Mouse (Mus musculus): ENCODE measurements around the gene Igf1r. TPM values are rescaled to one million over a fixed set of nuclear protein-coding genes. Genes with fewer than 3 reads are reported as not detected.
A peak's percentile ranks its signal among the peaks of the same experiment; 100 is the strongest.

Igf1r gene
- total and polyA plus RNA-seq, 3 experiments = 5.6 to 14.4 (median 12.3) TPM

- DNase-seq = no peak
- 69% methylated on average over 17 of the region's 17 CpGs for WGBS
- no peak overlapping the region for H3K27ac ChIP-seq
Observed at GRCm38 (mm10) chr7:68258326-68259150, 305.9 kb downstream of the Igf1r start.

GRCm38 (mm10) chr7:68259523-68260081 lies 307.0 kb downstream of the Igf1r start:
- no peaks in the 10 kb centered on the region for H3K27me3 ChIP-seq (ENCODE audit: control insufficient read depth, insufficient read depth, low read length)
- WGBS = 76% methylated on average over 6 of the region's 6 CpGs
- H3K36me3 ChIP-seq (ENCODE audit: control insufficient read depth, insufficient read depth, low read length) = no peaks in the 10 kb centered on the region
- H3K79me2 ChIP-seq (replicated peaks; ENCODE audit: control insufficient read depth, insufficient read depth, low read length) = no peaks in the 10 kb centered on the region
- no peak for DNase-seq
- no peak overlapping the region for H3K4me3 ChIP-seq
- peaks cover 3% of the 10 kb centered on the region for H3K4me1 ChIP-seq (ENCODE audit: control insufficient read depth, insufficient read depth, low read length)
- H3K9ac ChIP-seq (ENCODE audit: low read depth, low read length) = no peak overlapping the region
- TF ChIP-seq EP300 (IDR thresholded peaks at IDR 0.05; ENCODE audit: insufficient read depth, low read depth, low read length) (no peak), POLR2A (IDR thresholded peaks at IDR 0.05; ENCODE audit: insufficient read depth, low read depth, low read length) (no peak), CTCF (IDR thresholded peaks at IDR 0.05) (no peak)
- intact Hi-C loops (cut with DNase I) = loop anchor here (5.0 kb wide), 2 partner anchors 32 to 43 kb away; no protein-coding TSS in a partner anchor
- H3K27ac ChIP-seq = no peak overlapping the region

More at GRCm38 (mm10) chr7:68258326-68259150, 305.9 kb downstream of the Igf1r start:
- Histone ChIP-seq H3K9ac (ENCODE audit: low read depth, low read length) (no peak overlapping the region), H3K4me3 (no peak overlapping the region), H3K4me1 (ENCODE audit: control insufficient read depth, insufficient read depth, low read length) (peaks cover 2% of the 10 kb centered on the region), H3K36me3 (ENCODE audit: control insufficient read depth, insufficient read depth, low read length) (no peaks in the 10 kb centered on the region), H3K27me3 (ENCODE audit: control insufficient read depth, insufficient read depth, low read length) (no peaks in the 10 kb centered on the region), H3K79me2 (replicated peaks; ENCODE audit: control insufficient read depth, insufficient read depth, low read length) (no peaks in the 10 kb centered on the region)
- TF ChIP-seq CTCF (IDR thresholded peaks at IDR 0.05) (no peak), POLR2A (IDR thresholded peaks at IDR 0.05; ENCODE audit: insufficient read depth, low read depth, low read length) (no peak), EP300 (IDR thresholded peaks at IDR 0.05; ENCODE audit: insufficient read depth, low read depth, low read length) (no peak)
- intact Hi-C loops (cut with DNase I) = no loop called here

DNA sequence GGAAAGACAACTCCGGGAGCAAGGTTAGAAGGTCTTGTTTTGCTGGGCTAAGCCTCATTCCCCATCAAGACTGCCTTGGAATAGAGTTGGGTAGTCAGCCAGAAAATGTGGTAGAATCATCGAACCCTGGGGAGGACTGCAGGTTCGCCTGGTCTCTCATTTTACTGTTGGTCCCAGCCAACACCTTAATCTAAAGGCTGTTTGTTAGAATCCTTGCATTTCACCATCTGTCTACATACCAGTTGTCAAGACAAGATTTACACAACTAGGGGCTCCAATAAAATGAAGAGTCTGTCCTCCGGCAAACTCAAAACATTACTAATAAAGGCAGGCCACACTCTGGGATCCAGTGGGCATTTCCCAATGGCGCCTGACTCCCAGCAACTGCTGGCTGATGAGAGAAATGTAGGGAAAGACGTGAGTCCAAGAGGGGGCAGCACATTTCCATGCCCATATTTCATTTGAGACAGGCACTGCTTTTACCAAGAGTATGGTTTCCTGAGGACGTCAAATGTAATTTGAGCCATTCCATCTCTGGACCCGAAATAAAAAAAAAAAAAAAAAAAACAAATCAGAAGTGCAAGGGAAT lies 310.1 kb downstream of the Igf1r start:
- 68% methylated on average over 8 of the region's 8 CpGs for WGBS
- Histone ChIP-seq H3K27me3 (ENCODE audit: control insufficient read depth, insufficient read depth, low read length) (no peaks in the 10 kb centered on the region), H3K36me3 (ENCODE audit: control insufficient read depth, insufficient read depth, low read length) (no peaks in the 10 kb centered on the region), H3K79me2 (replicated peaks; ENCODE audit: control insufficient read depth, insufficient read depth, low read length) (no peaks in the 10 kb centered on the region), H3K27ac (no peak overlapping the region), H3K4me3 (no peak overlapping the region), H3K9ac (ENCODE audit: low read depth, low read length) (no peak overlapping the region), H3K4me1 (ENCODE audit: control insufficient read depth, insufficient read depth, low read length) (peaks cover 5% of the 10 kb centered on the region)
- DNase-seq = no peak
- intact Hi-C loops (cut with DNase I) = loop anchor here (5.0 kb wide), 2 partner anchors 35 to 40 kb away; no protein-coding TSS in a partner anchor
- TF ChIP-seq CTCF (IDR thresholded peaks at IDR 0.05) (no peak), POLR2A (IDR thresholded peaks at IDR 0.05; ENCODE audit: insufficient read depth, low read depth, low read length) (no peak), EP300 (IDR thresholded peaks at IDR 0.05; ENCODE audit: insufficient read depth, low read depth, low read length) (no peak)

GRCm38 (mm10) chr7:68263346-68264027 lies 310.9 kb downstream of the Igf1r start:
- TF ChIP-seq EP300 (IDR thresholded peaks at IDR 0.05; ENCODE audit: insufficient read depth, low read depth, low read length) (no peak), CTCF (IDR thresholded peaks at IDR 0.05) (no peak), POLR2A (IDR thresholded peaks at IDR 0.05; ENCODE audit: insufficient read depth, low read depth, low read length) (no peak)
- WGBS = 41% methylated on average over 8 of the region's 8 CpGs
- H3K9ac ChIP-seq (ENCODE audit: low read depth, low read length) = no peak overlapping the region
- H3K4me1 ChIP-seq (ENCODE audit: control insufficient read depth, insufficient read depth, low read length) = peaks cover 5% of the 10 kb centered on the region
- no peak for DNase-seq
- H3K79me2 ChIP-seq (replicated peaks; ENCODE audit: control insufficient read depth, insufficient read depth, low read length) = no peaks in the 10 kb centered on the region
- intact Hi-C loops (cut with DNase I) = loop anchor here (5.0 kb wide), 2 partner anchors 36 to 39 kb away; no protein-coding TSS in a partner anchor
- no peaks in the 10 kb centered on the region for H3K36me3 ChIP-seq (ENCODE audit: control insufficient read depth, insufficient read depth, low read length)
- no peaks in the 10 kb centered on the region for H3K27me3 ChIP-seq (ENCODE audit: control insufficient read depth, insufficient read depth, low read length)
- H3K27ac ChIP-seq = no peak overlapping the region; the same call in 1 of the 2 replicates
- peak overlapping the region; percentile 52 for H3K4me3 ChIP-seq

GRCm38 (mm10) chr7:68264028-68264453 lies 311.4 kb downstream of the Igf1r start, which contains the start of gene Pgpep1l:
Gene Pgpep1l, minus strand, starts transcription at chr7:68264233.
- 5% methylated on average over 25 of the region's 25 CpGs for WGBS
- H3K27ac ChIP-seq = peak within 1 kb of the TSS; percentile 55
- intact Hi-C loops (cut with DNase I) = loop anchor here (5.0 kb wide), 2 partner anchors 37 to 38 kb away; no protein-coding TSS in a partner anchor

More at GRCm38 (mm10) chr7:68264028-68264453, 311.4 kb downstream of the Igf1r start, which contains the start of gene Pgpep1l:
- TF ChIP-seq EP300 (IDR thresholded peaks at IDR 0.05; ENCODE audit: insufficient read depth, low read depth, low read length) (0 out of 2 replicates have a peak, but pooled peaks have one; percentile 12), POLR2A (IDR thresholded peaks at IDR 0.05; ENCODE audit: insufficient read depth, low read depth, low read length) (no peak), CTCF (IDR thresholded peaks at IDR 0.05) (no peak)
- H3K27me3 ChIP-seq (ENCODE audit: control insufficient read depth, insufficient read depth, low read length) = no peaks in the 10 kb centered on the region
- H3K36me3 ChIP-seq (ENCODE audit: control insufficient read depth, insufficient read depth, low read length) = no peaks in the 10 kb centered on the region
- peak within 1 kb of the TSS; percentile 52 for H3K4me3 ChIP-seq
- DNase-seq = peak; percentile 62 to 71
- peaks cover 5% of the 10 kb centered on the region for H3K4me1 ChIP-seq (ENCODE audit: control insufficient read depth, insufficient read depth, low read length)
- no peaks in the 10 kb centered on the region for H3K79me2 ChIP-seq (replicated peaks; ENCODE audit: control insufficient read depth, insufficient read depth, low read length)
- H3K9ac ChIP-seq (ENCODE audit: low read depth, low read length) = no peak within 1 kb of the TSS
